Mouse (Mus musculus) midbrain, embryonic 12.5 days (tissue): ENCODE measurements around the gene Gm10256. TPM values are rescaled to one million over a fixed set of nuclear protein-coding genes. Genes with fewer than 3 reads are reported as not detected.
"Not testable (repeated sequence)": the region's sequence is repeated elsewhere in the genome, so short reads cannot be mapped to it uniquely, and the experiment has no call there.

Experiments
- ATAC-seq: fragments of 200-750 bp; cut with Nextera tagmentation; 2 replicates; pipeline ENCODE4 v1.8.0; 2017; ENCODE audit warnings: low read depth, moderate TSS enrichment, moderate library complexity; ENCODE audit not compliant: low FRiP score
- H3K27ac ChIP-seq: fragments of 300-500 bp; sonication (generic); replicated peaks from 2 replicates; pipeline ENCODE4 v1.5.1; 2016; ENCODE audit warnings: mild to moderate bottlenecking
- H3K27me3 ChIP-seq: fragments of 300-500 bp; sonication (generic); 2 replicates; pipeline ENCODE4 v1.6.1; 2016; ENCODE audit warnings: mild to moderate bottlenecking
- H3K36me3 ChIP-seq: fragments of 300-500 bp; sonication (generic); 2 replicates; pipeline ENCODE4 v1.6.1; 2016
- H3K4me1 ChIP-seq: fragments of 300-500 bp; sonication (generic); 2 replicates; pipeline ENCODE4 v1.6.1; 2016
- H3K4me2 ChIP-seq: fragments of 300-500 bp; sonication (generic); replicated peaks from 2 replicates; pipeline ENCODE4 v1.6.1; 2016; ENCODE audit warnings: mild to moderate bottlenecking, moderate library complexity
- H3K4me3 ChIP-seq: fragments of 300-500 bp; sonication (generic); 2 replicates; pipeline ENCODE4 v1.5.1; 2016; ENCODE audit warnings: mild to moderate bottlenecking
- H3K9ac ChIP-seq: fragments of 300-500 bp; sonication (generic); replicated peaks from 2 replicates; pipeline ENCODE4 v1.6.1; 2016; ENCODE audit warnings: mild to moderate bottlenecking, moderate library complexity
- H3K9me3 ChIP-seq: fragments of 300-500 bp; sonication (generic); 2 replicates; pipeline ENCODE4 v1.6.1; 2016; ENCODE audit warnings: mild to moderate bottlenecking
- WGBS: fragments of 180-500 bp; shearing (Covaris S2); methylation state at CpG from one replicate; pipeline ENCODE4 v1.1.7; 2016; 5-methylcytosine and 5-hydroxymethylcytosine counted together
- polyA plus RNA-seq: library from polyadenylated mRNA; unstranded; fragments of >200 nt; fragmentation: Nextera tagmentation; extraction: Ambion mirVana; gene quantifications from 2 replicates; pipeline ENCODE4 v1.2.1, GENCODE M21; 2016

Gene Gm10256
- polyA plus RNA-seq: not detected in 2 replicates

DNA sequence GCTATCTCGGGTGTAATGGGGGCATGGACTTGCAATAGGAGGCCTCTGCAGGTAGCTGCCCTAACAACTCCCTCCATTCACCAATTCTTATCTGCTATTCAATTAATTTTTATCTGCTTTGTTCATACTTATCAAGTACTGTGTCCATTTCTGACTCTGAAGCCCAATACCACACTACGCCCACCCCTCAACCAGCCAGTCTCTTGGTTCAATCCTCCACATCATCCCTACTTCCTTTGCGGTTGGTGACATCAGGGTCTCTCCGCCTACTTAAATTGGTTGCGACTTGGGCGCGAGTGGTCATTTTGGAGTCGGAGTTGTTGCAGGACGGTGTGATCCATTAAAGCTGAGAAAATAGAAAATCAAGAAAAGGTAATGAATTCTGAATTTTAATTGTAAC is at the start of gene Gm10256, which contains the start of gene Rbmy:
Gene Gm10256 (plus strand): TSS at position 320 of the 400 bp plus-strand sequence.
Gene Rbmy (plus strand): TSS at position 301 of the 400 bp plus-strand sequence.
- H3K27ac ChIP-seq, H3K27me3 ChIP-seq, ATAC-seq, H3K4me1 ChIP-seq, H3K36me3 ChIP-seq, H3K4me2 ChIP-seq, H3K9ac ChIP-seq, H3K4me3 ChIP-seq, H3K9me3 ChIP-seq: not testable (repeated sequence)
- WGBS: no CpG with 5 or more reads among the region's 9 CpGs

DNA sequence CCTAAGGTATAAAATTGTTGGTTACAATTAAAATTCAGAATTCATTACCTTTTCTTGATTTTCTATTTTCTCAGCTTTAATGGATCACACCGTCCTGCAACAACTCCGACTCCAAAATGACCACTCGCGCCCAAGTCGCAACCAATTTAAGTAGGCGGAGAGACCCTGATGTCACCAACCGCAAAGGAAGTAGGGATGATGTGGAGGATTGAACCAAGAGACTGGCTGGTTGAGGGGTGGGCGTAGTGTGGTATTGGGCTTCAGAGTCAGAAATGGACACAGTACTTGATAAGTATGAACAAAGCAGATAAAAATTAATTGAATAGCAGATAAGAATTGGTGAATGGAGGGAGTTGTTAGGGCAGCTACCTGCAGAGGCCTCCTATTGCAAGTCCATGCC is 34.4 kb upstream of the Gm10256 start, which contains the start of gene Gm4064:
Gene Gm4064 (minus strand): TSS at position 101 of the 400 bp plus-strand sequence.
- not testable (repeated sequence) for H3K27ac ChIP-seq, H3K9ac ChIP-seq, H3K36me3 ChIP-seq, H3K4me2 ChIP-seq, H3K4me1 ChIP-seq, ATAC-seq, H3K9me3 ChIP-seq, H3K4me3 ChIP-seq, H3K27me3 ChIP-seq
- WGBS: no CpG with 5 or more reads among the region's 8 CpGs

DNA sequence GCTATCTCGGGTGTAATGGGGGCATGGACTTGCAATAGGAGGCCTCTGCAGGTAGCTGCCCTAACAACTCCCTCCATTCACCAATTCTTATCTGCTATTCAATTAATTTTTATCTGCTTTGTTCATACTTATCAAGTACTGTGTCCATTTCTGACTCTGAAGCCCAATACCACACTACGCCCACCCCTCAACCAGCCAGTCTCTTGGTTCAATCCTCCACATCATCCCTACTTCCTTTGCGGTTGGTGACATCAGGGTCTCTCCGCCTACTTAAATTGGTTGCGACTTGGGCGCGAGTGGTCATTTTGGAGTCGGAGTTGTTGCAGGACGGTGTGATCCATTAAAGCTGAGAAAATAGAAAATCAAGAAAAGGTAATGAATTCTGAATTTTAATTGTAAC is 70.2 kb downstream of the Gm10256 start, which contains the start of gene Gm10352:
Gene Gm10352 (plus strand): TSS at position 301 of the 400 bp plus-strand sequence.
- H3K9ac ChIP-seq, H3K4me2 ChIP-seq, H3K4me1 ChIP-seq, H3K27ac ChIP-seq, H3K36me3 ChIP-seq, H3K9me3 ChIP-seq, H3K27me3 ChIP-seq, H3K4me3 ChIP-seq, ATAC-seq: not testable (repeated sequence)
- WGBS: no CpG with 5 or more reads among the region's 9 CpGs

Other genes starting within 250 kb of the Gm10256 start
- not detected in 2 replicates for gene H2al2c, start 231.6 kb upstream of the Gm10256 start, polyA plus RNA-seq
- not detected in 2 replicates for gene Sry, start 167.0 kb upstream of the Gm10256 start, polyA plus RNA-seq
- not detected in 2 replicates for gene H2al2b, start 110.0 kb upstream of the Gm10256 start, polyA plus RNA-seq
- gene Gm4064, start 34.5 kb upstream of the Gm10256 start, polyA plus RNA-seq: not detected in 2 replicates
- gene Rbmy, start within 50 bp of the Gm10256 start, polyA plus RNA-seq: not detected in 2 replicates
- gene Gm10352, start 70.3 kb downstream of the Gm10256 start, polyA plus RNA-seq: not detected in 2 replicates
- gene Gm29289, start 101.9 kb downstream of the Gm10256 start, polyA plus RNA-seq: not detected in 2 replicates